Mouse (Mus musculus) mature B cell (primary cell): ENCODE results near the gene A930018P22Rik.
"Not testable (repeated sequence)": the region's sequence is repeated elsewhere in the genome, so short reads cannot be mapped to it uniquely, and the experiment has no call there.

Experiments used
- in situ Hi-C: fragments of 300-500 bp; cut with MboI; formaldehyde crosslinking; loops from 2 replicates; pipeline ENCODE4 v1.14.3; 2019

Gene A930018P22Rik

DNA sequence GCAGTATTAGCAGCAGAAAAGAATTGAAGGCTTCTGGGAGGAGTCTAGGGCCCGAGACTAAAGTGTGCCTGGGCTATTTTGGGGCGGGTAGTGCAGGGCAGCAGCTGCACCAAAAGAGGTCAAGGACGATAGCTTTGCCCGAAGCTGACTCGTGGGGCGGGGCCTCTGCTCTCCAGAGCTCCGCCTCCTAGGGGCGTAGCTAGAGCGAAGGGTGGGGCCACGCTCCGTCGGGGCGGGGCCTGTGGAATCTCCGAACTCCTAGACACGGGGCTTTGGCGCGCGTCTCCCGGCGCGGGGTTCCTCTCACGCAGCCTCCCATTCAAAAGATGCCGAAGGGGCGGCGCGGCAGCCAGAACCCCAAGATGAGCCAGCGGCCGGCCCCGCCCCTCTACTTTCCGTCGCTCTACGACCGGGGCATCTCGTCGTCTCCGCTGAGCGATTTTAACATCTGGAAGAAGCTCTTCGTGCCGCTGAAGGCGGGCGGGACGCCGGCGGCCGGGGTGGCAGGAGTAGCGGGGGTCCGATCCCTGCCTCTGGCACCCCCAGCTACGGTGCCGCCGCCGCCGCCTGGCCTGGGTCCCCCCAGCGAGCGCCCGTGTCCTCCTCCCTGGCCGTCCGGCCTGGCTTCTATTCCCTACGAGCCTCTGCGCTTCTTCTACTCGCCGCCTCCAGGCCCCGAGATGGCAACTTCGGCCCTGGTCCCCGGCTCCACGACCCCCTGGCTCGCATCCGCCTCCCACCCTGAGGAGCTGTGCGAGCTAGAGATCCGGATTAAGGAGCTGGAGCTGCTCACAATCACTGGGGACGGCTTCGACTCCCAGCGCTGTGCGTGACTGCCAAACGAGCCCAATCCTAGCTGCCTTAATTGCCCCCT, at the start of gene A930018P22Rik:
Gene A930018P22Rik, plus strand, starts transcription at position 265 of the 874 bp plus-strand sequence.
- in situ Hi-C loops: no loop called here

DNA sequence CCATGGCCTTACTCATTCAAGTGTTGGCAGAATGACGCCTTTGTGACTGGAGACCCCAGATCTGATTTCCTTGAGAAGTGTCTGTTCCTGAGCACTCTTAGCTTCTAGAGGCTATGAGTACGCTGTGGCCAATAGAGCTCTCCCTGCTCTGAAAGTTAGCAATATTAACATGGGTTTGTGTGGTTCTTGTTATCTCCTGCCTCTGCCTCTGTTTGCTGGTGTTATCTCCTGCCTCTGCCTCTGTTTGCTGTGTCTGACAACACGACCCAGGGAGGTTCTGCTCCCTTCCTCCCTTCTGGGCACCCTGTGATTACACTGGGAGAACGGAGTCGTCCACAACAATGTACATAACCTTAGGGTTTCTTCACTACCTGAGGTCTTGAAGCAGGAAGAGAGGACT, 44.3 kb upstream of the A930018P22Rik start:
- in situ Hi-C loops: not testable (repeated sequence)

DNA sequence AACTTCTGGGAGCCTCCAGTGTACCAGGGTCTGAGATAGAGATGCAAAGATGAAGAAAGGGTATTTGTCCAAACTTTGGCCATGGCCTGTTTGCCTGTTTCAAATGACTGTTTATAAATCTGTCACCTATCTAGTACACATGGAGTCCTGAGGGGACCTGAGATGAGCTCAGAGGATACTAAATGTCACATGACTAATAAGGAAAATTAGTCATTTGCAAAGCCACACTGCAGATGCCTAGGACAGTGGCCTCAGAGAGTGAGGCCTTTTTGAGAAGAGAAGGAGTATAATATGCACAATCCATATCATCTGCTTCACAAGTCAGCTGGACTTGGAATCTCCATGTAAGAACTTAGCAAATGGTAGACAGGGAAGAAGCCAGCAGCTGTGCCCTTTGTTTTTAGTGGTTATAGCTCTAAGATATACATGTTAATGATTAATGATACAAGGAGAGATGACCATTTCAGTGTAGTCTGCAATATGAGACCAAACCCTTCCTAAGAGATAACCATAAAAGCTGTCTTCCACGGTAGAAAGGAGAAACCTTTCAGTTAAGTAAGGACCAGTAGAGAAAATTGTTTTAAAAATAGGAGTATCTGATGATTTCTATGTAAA, 41.0 kb upstream of the A930018P22Rik start:
- in situ Hi-C loops: not testable (repeated sequence)

DNA sequence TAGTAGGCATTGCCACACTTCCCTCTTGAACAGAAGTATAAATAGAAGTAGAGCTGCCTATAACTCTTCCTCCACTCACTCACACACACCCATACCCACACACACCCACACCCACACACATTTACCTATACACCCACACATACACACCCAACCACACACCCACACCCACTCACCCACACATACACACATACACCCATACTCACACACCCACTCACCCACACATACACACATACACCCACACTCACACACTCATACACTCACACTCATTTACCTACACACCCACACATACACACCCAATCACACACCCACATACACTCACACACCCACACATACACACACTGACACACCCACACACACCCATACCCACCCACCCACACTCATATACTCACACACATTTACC, 40.1 kb upstream of the A930018P22Rik start:
- in situ Hi-C loops: no loop called here

DNA sequence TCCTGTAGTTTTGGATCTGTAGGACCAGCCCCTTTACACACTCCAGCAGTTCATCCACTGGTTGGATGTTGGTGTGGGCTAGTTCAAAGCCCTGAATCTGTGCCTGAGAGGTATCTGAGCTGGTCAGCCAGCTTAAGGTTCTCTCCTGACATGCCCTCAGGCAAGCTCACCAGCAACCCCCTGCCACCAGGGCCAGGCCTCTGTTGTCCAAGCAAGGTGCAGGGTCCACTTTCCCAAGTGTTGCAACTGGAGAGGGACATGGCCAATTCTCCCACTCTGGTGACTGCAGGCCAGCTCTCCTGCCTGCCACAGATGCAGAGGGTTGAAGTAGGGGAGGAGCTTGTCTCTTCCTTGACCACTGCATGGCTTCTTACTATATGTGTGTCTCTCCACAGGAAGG, 38.5 kb upstream of the A930018P22Rik start:
- in situ Hi-C loops: not testable (repeated sequence)

DNA sequence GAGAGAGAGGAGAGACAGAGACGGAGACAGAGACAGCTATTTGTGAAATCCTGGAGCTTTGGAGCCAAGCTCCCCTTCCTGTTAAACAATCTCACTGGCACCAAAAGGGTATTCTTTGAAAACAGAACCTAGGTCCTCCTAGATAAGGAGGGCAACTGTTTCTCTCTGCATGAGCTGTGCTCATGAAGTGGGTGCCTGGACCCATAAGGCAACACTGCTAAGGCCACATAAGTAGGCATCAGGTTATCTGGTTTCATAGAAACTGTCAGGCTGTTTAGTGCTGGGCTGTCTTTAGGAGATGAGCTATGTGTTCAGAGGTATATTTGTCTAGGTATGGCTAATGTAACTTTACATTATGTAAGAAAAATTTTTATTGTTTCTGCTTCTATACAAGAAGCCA, 35.0 kb upstream of the A930018P22Rik start:
- in situ Hi-C loops: not testable (repeated sequence)

DNA sequence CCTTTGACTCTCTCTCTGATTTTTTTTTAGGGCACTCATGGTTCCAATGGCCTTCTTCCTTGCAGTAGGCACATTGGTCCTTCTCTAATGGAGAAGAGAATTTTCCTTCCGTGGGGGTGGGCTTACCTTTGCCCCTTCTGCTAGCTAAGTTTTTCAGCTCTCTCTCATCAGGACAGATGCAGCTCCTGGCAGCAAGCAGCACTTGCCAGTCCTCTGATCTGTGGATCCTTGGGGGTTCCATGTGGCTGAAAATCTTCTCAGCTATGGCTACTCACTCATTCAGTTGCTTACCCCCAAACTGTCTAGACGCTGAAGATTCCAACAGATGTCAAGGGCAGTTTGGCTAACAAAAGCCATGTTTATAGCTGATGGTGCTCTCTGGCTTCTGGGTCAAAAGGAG, 29.3 kb upstream of the A930018P22Rik start:
- in situ Hi-C loops: no loop called here

DNA sequence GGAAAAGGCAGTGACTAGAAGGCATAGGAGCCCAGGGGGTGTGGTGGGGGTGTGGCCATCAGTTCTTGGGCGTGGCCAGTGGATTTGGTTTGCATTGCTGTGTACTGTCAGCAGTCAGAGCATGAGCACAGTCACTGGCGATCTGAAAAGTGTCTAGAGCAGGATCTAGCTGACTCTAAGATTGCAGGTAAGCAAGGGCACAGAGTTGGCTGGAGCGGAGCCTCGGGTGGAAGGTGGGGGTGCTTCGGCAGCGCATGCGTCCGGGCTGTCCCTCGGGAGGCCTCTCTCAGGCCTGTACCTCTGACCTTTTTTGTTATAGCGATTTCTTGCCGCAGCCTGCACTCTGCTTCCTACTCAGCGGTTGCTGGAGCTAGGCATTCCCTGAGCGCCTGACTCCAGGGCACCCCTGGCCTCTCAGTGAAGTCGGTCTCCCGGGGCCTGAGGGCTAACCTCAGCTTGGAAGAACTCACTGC, 26.8 kb upstream of the A930018P22Rik start, which contains the start of gene Cd59a:
Gene Cd59a, plus strand, starts transcription at position 61 of the 473 bp plus-strand sequence.
- in situ Hi-C loops: no loop called here

DNA sequence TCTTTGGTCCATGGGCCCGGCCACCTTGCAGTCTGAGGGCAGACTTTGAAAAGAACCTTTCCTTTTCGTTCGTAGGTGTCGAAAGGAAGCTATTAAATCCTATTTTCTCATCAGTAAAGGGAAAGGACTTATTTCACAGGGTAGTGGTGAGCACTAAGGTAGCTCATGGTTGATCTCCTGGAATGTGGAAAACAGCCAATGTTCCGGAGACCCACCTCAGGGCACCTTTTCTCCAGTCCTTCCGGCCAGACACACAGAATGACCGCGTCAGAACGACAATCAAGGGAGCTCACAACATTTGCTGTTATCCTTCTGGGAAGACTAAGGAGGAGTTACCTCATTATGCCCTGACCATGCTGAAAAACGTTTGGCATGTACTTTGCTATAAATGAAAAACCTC, 26.3 kb upstream of the A930018P22Rik start:
- in situ Hi-C loops: no loop called here

DNA sequence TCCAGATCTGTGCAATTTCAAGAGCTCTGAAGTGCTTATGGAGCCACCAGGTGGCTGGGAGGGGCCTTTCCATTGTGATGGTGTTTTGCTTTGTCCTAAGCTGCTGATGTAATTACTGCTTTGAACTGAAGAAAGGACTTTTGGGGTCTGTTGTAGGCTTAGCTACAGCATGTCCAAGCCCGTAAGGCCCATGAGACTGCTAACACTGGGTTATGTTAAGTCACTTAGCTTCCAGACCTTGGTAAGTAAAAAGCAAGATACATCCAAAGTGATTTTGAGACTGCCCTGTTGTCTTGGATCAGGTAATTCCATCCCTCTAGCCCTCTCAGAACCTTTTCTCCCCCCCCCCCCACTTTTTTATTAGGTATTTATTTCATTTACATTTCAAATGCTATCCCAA, 25.8 kb upstream of the A930018P22Rik start:
- in situ Hi-C loops: not testable (repeated sequence)

DNA sequence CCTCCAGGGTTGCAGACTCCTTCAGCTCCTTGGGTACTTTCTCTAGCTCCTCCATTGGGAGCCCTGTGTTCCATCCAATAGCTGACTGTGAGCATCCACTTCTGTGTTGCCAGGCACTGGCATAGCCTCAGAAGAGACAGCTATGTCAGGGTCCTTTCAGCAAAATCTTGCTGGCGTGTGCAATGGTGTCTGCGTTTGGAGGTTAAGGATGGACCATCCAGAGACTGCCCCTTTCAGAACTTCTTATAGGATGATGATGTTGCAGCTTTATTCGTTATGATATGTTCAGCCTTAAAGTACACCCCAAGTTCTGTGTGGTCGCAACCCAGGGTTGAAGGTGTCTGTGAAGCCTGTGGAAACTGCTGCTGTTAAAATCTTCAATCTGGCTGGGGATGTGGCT, 25.2 kb upstream of the A930018P22Rik start:
- in situ Hi-C loops: not testable (repeated sequence)

DNA sequence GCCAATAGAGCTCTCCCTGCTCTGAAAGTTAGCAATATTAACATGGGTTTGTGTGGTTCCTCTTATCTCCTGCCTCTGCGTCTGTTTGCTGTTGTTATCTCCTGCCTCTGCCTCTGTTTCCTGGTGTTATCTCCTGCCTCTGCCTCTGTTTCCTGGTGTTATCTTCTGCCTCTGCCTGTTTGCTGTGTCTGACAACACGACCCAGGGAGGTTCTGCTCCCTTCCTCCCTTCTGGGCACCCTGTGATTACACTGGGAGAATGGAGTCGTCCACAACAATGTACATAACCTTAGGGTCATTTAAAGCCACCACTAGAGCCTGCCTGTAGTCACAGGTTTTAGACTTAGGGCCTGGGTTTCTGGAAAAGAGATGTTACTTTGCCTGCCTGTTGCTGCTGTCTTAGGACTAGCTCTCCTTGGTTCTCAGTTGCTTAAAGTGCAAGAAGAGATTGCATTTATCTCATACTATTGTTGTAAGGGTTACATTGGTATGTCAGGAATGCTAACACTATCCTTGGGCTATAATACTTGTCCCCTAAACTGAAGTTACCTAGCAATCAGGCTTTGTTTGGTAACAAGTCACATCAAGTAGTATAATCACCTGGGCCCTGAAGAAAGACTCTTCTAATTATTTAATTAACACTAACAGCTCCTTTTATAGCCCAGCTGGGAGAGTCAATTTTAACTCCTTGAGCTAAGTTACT, 23.9 kb upstream of the A930018P22Rik start:
- in situ Hi-C loops: no loop called here

DNA sequence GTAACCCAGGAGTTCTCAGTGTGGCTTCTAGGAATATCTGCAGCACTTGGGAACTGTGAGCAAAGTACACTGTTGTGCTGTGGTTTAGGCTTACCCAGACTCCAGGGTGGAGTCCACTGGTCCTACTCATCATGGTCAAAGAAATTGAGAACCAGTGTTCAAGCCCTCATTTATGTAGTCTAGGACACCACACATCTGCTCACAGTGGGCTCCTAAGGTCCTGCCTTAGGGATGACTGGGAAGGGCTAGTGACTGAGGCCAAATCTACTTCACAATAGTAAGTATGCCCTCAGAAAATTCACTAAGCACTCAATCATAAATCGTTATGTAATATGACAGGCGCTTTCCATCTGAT, 23.4 kb upstream of the A930018P22Rik start:
- in situ Hi-C loops: no loop called here

DNA sequence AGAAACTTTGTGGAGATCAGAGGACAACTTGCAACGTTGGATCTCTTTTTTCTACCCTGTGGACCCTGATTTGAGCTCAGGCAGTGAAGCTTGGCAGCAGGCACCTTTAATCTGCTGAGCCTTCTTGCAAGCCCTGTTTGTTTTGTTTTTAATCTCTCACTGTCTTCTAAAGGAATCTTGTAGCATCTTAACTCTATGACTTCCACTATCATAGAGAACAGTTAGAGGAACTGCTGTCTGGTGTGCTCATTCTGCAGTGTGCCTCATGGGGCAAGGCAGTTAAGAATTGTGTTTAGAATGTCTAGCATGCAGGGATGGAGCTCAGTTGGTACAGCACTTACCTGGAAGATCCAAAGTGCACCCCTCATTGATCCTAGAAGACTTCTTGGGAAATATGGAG, 22.6 kb upstream of the A930018P22Rik start:
- in situ Hi-C loops: no loop called here

DNA sequence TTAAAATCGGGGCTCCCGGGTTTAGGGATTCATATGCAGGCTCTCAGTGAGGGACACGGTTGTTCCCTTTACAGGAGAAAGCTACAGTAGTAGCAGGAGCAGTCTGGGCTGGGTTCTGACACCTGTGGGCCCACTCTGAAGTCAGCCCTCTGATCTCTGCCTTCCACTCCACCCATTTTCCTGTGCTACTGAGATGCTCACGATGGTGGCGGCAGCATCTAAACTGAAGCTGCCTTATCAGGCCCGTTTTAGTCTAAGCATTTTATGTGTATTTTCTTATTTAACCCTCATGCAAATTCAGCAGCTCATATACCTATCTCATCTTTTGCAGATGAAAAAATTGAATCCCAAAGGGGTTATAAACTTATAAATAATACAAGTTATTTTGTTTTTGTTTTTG, 17.8 kb upstream of the A930018P22Rik start:
- in situ Hi-C loops: no loop called here

DNA sequence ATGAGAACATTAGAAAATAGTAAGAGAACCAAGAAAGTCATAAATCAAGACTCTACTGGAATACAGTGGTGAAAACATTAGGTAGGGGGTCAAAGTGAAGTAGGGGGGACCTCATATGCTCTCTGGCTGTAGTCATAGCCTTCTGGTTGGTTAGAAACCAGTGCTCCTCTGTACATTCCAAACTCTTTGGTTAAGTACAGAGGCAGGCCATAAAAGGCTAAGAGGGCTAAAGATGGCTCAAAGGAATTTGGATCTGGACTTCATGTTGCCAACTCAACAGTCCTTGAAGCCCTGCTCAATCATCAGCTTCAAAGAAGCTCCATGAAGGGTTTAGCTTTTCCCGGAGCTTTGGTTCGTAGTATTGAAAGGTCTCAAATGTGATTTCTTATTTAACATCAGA, 13.5 kb upstream of the A930018P22Rik start:
- in situ Hi-C loops: not testable (repeated sequence)

DNA sequence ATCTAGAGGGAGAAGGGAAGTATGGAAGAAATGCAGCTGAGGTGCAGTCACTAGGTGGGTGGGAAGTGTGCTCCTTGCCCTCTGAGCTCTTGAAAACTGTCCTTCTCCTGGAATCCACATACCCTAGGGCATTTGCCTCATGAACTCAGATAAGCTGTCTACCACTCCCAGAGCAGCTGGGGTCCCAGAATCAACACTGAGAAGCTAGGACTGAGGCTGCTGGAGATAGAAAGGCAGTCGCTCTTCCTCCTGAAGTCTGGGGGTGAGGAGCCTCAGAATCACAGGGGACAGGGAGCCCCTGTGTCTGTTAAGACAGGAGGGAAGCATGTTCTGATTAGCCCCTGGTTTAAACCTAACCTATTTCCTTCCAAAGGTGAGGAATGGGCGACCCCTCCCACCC, 13.0 kb upstream of the A930018P22Rik start:
- in situ Hi-C loops: no loop called here

DNA sequence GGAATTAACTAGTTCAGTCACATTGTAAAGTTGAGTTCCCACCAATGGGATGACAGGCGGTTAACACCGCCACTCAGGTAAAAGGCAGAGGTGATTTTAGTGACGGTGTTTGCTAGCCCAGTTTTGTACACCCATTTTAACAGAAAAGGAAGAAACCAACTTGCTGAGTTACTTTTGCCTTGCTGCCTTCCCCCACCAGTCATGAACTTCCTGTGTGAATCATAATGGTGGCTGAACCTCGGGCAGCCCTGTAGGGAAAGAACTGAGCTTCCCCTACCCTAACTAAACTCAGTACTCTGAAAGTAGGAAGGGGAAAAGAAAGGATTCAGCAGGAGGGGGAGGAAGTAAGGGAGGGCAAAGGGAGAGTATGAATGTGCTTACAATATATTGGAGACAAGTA, 12.5 kb upstream of the A930018P22Rik start:
- in situ Hi-C loops: no loop called here

DNA sequence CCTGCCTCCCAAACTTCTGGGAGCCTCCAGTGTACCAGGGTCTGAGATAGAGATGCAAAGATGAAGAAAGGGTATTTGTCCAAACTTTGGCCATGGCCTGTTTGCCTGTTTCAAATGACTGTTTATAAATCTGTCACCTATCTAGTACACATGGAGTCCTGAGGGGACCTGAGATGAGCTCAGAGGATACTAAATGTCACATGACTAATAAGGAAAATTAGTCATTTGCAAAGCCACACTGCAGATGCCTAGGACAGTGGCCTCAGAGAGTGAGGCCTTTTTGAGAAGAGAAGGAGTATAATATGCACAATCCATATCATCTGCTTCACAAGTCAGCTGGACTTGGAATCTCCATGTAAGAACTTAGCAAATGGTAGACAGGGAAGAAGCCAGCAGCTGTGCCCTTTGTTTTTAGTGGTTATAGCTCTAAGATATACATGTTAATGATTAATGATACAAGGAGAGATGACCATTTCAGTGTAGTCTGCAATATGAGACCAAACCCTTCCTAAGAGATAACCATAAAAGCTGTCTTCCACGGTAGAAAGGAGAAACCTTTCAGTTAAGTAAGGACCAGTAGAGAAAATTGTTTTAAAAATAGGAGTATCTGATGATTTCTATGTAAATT, 11.3 kb upstream of the A930018P22Rik start:
- in situ Hi-C loops: not testable (repeated sequence)

DNA sequence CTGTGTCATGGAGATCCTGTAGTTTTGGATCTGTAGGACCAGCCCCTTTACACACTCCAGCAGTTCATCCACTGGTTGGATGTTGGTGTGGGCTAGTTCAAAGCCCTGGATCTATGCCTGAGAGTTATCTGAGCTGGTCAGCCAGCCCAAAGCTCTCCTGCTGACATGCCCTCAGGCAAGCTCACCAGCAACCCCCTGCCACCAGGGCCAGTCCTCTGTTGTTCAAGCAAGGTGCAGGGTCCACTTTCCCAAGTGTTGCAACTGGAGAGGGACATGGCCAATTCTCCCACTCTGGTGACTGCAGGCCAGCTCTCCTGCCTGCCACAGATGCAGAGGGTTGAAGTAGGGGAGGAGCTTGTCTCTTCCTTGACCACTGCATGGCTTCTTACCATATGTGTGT, 9.0 kb upstream of the A930018P22Rik start:
- in situ Hi-C loops: not testable (repeated sequence)

DNA sequence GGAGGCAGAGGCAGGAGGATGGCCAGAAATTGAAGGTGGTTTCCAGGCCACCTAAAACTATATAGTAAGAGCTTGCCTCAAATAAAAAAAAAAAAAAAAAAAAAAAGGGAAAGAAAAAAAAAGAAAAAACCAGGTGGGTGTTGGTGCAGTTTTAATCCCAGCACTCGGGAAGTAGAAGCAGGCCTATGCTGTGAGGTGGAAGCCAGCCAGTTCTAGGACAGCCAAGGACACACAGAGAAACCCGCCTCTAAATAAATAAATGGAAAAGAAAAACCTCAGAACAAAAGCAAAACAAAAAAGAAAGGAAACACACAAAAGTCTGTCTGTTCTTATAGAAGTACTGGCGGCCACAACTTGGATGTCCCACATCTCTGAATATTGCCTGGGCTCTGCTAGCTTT, 7.7 kb upstream of the A930018P22Rik start:
- in situ Hi-C loops: no loop called here

DNA sequence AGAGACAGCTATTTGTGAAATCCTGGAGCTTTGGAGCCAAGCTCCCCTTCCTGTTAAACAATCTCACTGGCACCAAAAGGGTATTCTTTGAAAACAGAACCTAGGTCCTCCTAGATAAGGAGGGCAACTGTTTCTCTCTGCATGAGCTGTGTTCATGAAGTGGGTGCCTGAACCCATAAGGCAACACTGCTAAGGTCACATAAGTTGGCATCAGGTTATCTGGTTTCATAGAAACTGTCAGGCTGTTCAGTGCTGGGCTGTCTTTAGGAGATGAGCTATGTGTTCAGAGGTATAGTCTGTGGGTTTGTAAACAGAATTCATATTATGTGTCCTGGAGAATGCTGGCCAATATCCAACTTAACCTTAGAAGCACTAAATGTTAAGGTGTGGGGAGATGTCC, 5.4 kb upstream of the A930018P22Rik start:
- in situ Hi-C loops: not testable (repeated sequence)
